Mouse (Mus musculus): Measurements from ENCODE around the gene R3hdm1. TPM values are rescaled to one million over a fixed set of nuclear protein-coding genes. Genes with fewer than 3 reads are reported as not detected.

Gene R3hdm1
- total RNA-seq (2021) = 100 to 1,000 TPM; 242 to 249 TPM
- long read RNA-seq, full-length matches to known transcripts = 9 of 32 reads
- long read RNA-seq, partial matches to known transcripts = 18 of 32 reads
- long read RNA-seq, other reads (novel, unspliced or antisense) = 5 of 32 reads

- DNase-seq (ENCODE audit: low spot score in 2 of 2) = peak; percentile 94 to 95
These were observed at the start of gene R3hdm1, which contains the start of gene Zranb3 for GRCm38 (mm10) chr1:128102641-128103461. Gene R3hdm1, plus strand, starts transcription at chr1:128103301. Gene Zranb3, minus strand, starts transcription at chr1:128103047.

GRCm38 (mm10) chr1:128057269-128057668 lies 45.8 kb upstream of the R3hdm1 start:
- DNase-seq (ENCODE audit: low spot score in 2 of 2) = no peak

- DNase-seq (ENCODE audit: low spot score in 2 of 2) = no peak
These were observed 44.5 kb upstream of the R3hdm1 start for GRCm38 (mm10) chr1:128058625-128059024.

- no peak for DNase-seq (ENCODE audit: low spot score in 2 of 2)
These were observed 42.3 kb upstream of the R3hdm1 start for GRCm38 (mm10) chr1:128060655-128061344.

GRCm38 (mm10) chr1:128061401-128061800 lies 41.7 kb upstream of the R3hdm1 start:
- no peak for DNase-seq (ENCODE audit: low spot score in 2 of 2)

GRCm38 (mm10) chr1:128062167-128062566 lies 40.9 kb upstream of the R3hdm1 start:
- no peak for DNase-seq (ENCODE audit: low spot score in 2 of 2)

- DNase-seq (ENCODE audit: low spot score in 2 of 2) = no peak
These were observed 38.4 kb upstream of the R3hdm1 start for GRCm38 (mm10) chr1:128064716-128065115.

GRCm38 (mm10) chr1:128068945-128069397 lies 34.1 kb upstream of the R3hdm1 start:
- no peak for DNase-seq (ENCODE audit: low spot score in 2 of 2)

- no peak for DNase-seq (ENCODE audit: low spot score in 2 of 2)
These were observed 33.1 kb upstream of the R3hdm1 start for GRCm38 (mm10) chr1:128070003-128070402.

- no peak for DNase-seq (ENCODE audit: low spot score in 2 of 2)
These were observed 30.1 kb upstream of the R3hdm1 start for GRCm38 (mm10) chr1:128073051-128073450.

- DNase-seq (ENCODE audit: low spot score in 2 of 2) = no peak
These were observed 26.2 kb upstream of the R3hdm1 start for GRCm38 (mm10) chr1:128076791-128077479.

GRCm38 (mm10) chr1:128077788-128078187 lies 25.3 kb upstream of the R3hdm1 start:
- DNase-seq (ENCODE audit: low spot score in 2 of 2) = no peak

- DNase-seq (ENCODE audit: low spot score in 2 of 2) = no peak
These were observed 24.5 kb upstream of the R3hdm1 start for GRCm38 (mm10) chr1:128078646-128079045.

- DNase-seq (ENCODE audit: low spot score in 2 of 2) = no peak
These were observed 22.0 kb upstream of the R3hdm1 start for GRCm38 (mm10) chr1:128080936-128081696.

- DNase-seq (ENCODE audit: low spot score in 2 of 2) = no peak
These were observed 21.2 kb upstream of the R3hdm1 start for GRCm38 (mm10) chr1:128081873-128082272.

- DNase-seq (ENCODE audit: low spot score in 2 of 2) = peak; percentile 29 to 42
These were observed 20.3 kb upstream of the R3hdm1 start for GRCm38 (mm10) chr1:128082800-128083199.

GRCm38 (mm10) chr1:128094686-128095085 lies 8.4 kb upstream of the R3hdm1 start:
- DNase-seq (ENCODE audit: low spot score in 2 of 2) = no peak

- DNase-seq (ENCODE audit: low spot score in 2 of 2) = no peak
These were observed 4.8 kb upstream of the R3hdm1 start for GRCm38 (mm10) chr1:128098309-128098708.

GRCm38 (mm10) chr1:128102251-128102640 lies 855 bp upstream of the R3hdm1 start:
- DNase-seq (ENCODE audit: low spot score in 2 of 2) = peak; percentile 32 to 59

GRCm38 (mm10) chr1:128103520-128104088 lies 503 bp downstream of the R3hdm1 start:
- DNase-seq (ENCODE audit: low spot score in 2 of 2) = no peak
